Mouse (Mus musculus): ENCODE data around the gene Gabrb3.

Gene Gabrb3

GRCm38 (mm10) chr7:57538565-57538964 is 119.1 kb downstream of the Gabrb3 start:
- DNase-seq, result no peak

- no peak for DNase-seq
Observed at GRCm38 (mm10) chr7:57560732-57561436, 141.4 kb downstream of the Gabrb3 start.

DNA sequence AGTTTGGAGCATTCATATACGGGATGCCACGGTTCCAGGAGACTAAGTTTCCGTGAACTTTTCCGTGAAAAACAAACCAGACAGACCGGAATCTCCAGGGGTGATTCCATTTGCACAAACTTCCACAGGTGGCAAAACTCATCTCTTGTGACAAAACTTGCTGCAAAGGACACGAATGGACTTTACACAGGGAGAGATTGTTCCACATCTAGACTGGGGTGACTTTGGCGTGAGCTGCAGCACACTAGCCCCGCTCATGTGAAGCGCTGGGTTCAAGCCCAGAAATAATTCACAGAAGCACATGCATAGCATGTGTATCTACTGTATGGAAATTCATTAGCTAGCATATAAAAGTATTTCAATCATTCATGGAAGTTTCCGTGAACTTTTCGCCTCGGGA is 144.9 kb downstream of the Gabrb3 start:
- no peak for DNase-seq

GRCm38 (mm10) chr7:57590451-57591248 is 171.2 kb downstream of the Gabrb3 start:
- DNase-seq, result peak; percentile 1

DNA sequence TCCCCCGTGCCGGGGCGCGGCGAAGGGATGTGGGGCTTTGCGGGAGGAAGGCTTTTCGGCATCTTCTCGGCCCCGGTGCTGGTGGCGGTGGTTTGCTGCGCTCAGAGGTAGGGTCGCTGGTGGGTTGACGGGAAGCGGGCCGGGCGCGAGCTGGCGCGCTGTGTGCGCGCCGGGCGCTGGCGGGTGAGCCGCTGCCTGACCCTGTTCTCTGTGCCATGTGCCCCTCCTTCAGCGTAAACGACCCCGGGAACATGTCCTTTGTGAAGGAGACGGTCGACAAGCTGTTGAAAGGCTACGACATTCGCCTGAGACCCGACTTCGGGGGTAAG is 171.7 kb downstream of the Gabrb3 start:
- DNase-seq, result no peak

DNA sequence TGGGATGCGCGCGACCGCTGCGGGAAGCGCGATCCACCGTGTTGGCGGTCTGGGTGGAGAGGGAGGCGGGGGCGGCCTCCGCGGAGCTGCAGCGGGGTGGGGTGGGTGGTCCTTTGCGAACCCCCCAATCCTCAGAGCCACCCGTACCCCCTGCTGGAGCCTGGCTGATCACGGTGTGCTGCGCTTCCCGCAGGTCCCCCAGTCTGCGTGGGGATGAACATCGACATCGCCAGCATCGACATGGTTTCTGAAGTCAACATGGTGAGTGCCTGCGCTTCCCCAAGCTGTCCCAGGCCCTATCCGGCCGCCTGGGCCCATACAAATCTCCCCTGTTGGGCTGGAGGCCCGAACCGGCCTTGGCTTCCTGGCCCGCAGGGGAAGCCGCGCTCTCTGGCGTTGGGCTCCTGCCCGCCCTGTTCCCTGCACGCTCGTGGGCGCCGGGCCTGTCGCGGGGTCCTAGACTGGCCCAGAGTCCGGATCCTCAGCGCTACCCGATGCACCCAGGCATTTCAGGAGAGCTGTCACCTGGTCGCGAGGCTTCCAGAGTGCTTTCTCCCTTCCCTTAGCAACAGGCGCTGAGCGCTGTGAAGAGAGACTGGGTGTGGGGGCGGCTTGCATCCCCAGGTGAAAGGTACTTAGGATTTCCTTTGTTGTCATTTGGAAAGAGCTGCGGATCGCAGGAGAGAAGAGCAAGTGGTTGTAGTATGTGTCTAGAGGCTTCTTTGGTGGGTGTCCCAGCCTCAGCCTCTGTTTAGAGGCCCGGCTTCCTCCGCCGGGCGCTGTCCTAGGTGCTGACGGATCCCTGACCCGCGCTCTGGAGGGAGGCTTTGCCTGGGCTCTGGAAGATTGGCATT is 172.3 kb downstream of the Gabrb3 start:
- peak; percentile 1 for DNase-seq

GRCm38 (mm10) chr7:57597341-57597740 is 177.8 kb downstream of the Gabrb3 start:
- no peak for DNase-seq

GRCm38 (mm10) chr7:57618697-57619096 is 199.2 kb downstream of the Gabrb3 start:
- no peak for DNase-seq

GRCm38 (mm10) chr7:57620036-57620435 is 200.5 kb downstream of the Gabrb3 start:
- no peak for DNase-seq

GRCm38 (mm10) chr7:57623718-57624117 is 204.2 kb downstream of the Gabrb3 start:
- no peak for DNase-seq

- DNase-seq, result no peak
Observed at GRCm38 (mm10) chr7:57635026-57635425, 215.5 kb downstream of the Gabrb3 start.

DNA sequence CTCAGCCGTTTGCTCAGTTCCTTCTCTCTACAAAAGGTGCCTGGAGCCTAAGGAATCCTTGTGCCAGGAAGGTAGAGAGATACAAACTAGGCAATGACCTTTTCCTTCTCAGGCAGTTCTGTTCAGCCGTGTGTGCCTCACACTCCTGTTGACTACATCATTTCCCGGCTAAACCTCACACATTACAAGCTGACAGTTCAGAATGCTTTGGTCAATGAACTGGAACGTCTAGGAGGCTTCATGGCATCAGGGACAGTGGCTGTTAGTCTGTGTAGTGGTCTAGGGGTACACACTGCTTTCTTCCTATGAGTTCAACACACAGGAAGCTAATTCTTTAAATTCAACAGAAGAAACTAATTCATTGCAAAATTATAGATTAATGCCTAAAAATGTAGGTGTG is 216.2 kb downstream of the Gabrb3 start:
- no peak for DNase-seq

- DNase-seq, result no peak
Observed at GRCm38 (mm10) chr7:57640796-57641195, 221.3 kb downstream of the Gabrb3 start.

DNA sequence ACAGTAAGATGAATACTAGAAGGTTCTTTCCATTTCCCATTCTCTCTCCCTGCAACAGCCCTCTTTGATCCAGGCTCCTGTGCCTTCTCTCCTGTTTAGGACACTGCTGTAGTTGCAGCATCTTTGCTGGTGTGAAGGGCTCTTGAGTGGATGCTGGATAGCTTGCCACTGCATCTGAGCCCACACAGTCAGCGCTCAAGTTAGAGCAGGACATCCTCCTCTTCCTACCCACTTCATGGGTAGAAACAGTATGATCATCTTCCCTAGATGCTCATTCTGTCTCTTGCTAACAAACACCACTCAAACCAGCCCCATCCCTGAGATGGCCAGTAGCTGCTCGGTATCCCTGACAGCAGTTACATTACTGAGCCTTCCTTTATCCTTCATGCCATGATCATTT is 227.9 kb downstream of the Gabrb3 start:
- no peak for DNase-seq

DNA sequence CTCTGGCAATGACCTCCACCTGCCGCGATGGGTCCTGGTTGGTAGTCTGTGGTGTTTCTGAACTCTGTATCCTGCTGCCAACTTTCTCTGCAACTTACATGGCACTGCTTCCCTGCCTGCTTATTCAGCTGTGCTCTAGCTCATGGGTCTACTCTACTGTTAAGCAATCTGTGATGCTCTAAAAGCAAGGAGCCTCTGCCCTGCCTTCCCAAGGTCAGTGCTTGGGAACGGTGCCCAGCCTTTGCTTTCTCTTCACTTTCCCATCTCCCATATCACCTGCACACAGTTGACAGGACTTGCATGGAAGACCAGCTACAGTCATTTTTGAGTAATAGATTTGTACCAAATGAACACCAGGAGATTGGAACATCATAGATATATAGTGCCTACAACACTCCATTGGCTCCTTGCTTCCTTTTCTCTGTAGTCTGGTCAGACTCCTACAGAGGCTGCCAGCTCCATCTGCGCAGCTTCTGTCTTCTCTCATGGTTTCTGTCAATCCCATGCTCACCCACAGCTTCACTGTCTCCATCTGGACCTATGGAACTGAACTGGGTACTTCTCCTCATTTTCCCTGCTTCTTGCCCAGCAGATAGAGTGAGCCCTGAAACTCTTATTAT is 228.8 kb downstream of the Gabrb3 start:
- no peak for DNase-seq

GRCm38 (mm10) chr7:57677352-57677751 is 257.9 kb downstream of the Gabrb3 start:
- DNase-seq, result no peak

- DNase-seq, result no peak
Observed at GRCm38 (mm10) chr7:57689836-57690235, 270.3 kb downstream of the Gabrb3 start.

- DNase-seq, result no peak
Observed at GRCm38 (mm10) chr7:57700370-57700769, 280.9 kb downstream of the Gabrb3 start.

GRCm38 (mm10) chr7:57701046-57701445 is 281.6 kb downstream of the Gabrb3 start:
- DNase-seq, result no peak

DNA sequence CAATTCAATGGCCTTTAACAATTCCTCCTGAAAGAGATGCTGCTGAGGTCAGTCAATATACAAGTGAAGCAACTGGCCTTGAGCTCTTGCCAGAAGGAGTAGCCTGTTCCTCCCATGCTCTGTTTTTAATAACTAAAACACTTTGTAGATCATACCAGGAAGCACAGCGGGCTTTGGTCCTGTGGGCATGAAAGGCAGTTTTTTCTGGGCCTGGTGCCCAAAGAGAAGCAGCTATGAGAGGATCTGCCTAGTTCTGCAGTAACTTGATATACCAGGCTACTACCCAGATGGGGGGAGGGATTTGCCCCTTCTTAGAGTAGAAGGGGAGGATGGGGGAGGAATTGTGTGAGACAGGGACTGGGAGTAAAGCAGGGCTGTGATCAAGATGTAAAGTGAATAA is 284.1 kb downstream of the Gabrb3 start:
- DNase-seq, result no peak

DNA sequence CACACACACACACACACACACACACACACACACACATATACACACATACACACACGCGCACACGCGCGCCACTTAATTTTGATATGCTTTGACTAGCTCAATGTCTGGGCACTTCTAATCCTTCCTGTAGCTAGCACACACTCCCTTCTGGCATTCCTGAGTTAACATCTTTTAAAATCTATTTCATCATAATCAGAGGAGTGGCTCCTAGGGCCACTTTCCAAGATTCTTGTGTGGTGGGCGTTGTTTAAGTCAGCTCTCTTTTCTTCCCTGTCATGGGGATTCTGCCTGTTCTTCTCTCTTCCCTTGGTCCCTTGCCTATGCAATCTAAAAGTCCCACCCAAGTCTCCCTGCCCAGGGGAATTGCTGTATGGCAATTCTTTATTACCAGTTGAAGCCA is 286.6 kb downstream of the Gabrb3 start:
- no peak for DNase-seq

- no peak for DNase-seq
Observed at GRCm38 (mm10) chr7:57706976-57707740, 287.7 kb downstream of the Gabrb3 start.

Measured in thymus, postnatal 25 days (tissue).